Mouse (Mus musculus) embryo, embryonic 9.5 days (tissue): ENCODE measurements around the gene Ablim1.
A peak's percentile ranks its signal among the peaks of the same experiment; 100 is the strongest.

ENCODE experiments used
- DNase-seq: peaks from one replicate; pipeline ENCODE4 v3.0.0-alpha.2; 2017; ENCODE audit errors: extremely low spot score

Ablim1 gene

GRCm38 (mm10) chr19:57012068-57012467 lies 302.7 kb downstream of the Ablim1 start:
- DNase-seq, result no peak

- DNase-seq, result no peak
Measured at GRCm38 (mm10) chr19:57010064-57010463, 304.7 kb downstream of the Ablim1 start.

GRCm38 (mm10) chr19:57009653-57010052 lies 305.1 kb downstream of the Ablim1 start:
- no peak for DNase-seq

GRCm38 (mm10) chr19:57007781-57008710 lies 306.7 kb downstream of the Ablim1 start, which contains the start of gene Afap1l2:
Gene Afap1l2 (minus strand): TSS chr19:57008228.
- peak; percentile 64 for DNase-seq

- DNase-seq, result no peak
Measured at GRCm38 (mm10) chr19:57007291-57007690, 307.4 kb downstream of the Ablim1 start.

GRCm38 (mm10) chr19:57006841-57007240 lies 307.9 kb downstream of the Ablim1 start:
- DNase-seq, result no peak

DNA sequence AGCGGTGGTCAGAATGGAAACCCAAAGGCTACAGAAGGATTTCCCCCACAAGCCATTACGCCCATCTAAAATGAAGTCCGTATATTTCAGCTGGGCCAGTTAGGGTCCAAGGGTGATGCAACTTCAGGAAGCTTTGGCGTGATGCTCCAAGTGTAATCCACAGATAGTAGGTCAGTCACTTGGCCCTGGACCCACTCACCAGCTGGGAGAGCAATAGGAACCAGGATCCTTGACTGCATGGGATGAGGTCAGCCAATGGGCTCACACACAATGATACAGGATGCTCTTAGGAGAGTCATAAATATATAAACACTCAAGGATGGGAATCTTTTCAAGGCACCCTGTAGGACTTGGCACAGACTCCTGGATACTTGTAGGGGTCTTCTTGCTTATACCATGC lies 309.7 kb downstream of the Ablim1 start:
- DNase-seq, result no peak

DNA sequence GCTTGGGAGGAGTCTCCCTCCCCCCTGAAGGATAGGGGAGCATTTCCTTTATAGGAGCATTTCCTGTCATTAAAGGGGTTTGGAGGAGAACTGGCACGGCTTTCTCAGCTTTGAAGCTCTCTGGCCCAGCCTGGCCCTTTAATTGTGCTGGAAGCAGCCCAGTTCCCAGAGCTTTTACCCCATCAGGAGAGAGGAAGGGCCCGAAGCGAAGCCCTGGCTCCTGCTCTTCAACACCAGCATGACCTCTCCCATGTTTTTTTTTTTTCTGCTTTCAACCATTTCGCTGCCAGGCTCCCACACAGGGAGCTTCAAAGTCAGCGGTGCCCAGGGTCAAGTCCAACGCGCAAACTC lies 311.3 kb downstream of the Ablim1 start:
- DNase-seq, result no peak

- DNase-seq, result no peak
Measured at GRCm38 (mm10) chr19:57002741-57003459, 311.8 kb downstream of the Ablim1 start.

DNA sequence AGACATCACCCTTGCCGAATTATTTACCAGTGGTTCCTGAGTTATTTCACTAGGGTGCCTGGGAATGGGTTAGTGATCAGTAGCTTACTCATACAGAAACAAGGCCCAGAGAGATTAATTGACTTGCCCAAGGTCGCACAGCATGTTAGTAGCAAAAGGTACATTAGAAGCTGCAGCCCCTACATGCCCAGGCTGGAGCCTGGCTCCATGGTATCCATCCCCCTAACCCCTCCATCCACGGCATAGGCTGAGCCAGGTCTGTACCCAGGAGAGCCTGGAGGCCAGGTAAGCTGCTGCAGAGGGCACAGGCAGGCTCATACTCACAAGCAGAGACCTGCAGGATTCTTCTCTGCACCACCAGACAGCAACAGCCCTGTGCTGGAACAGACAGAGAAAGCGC lies 312.8 kb downstream of the Ablim1 start:
- no peak for DNase-seq

- no peak for DNase-seq
Measured at GRCm38 (mm10) chr19:57000592-57000991, 314.1 kb downstream of the Ablim1 start.

DNA sequence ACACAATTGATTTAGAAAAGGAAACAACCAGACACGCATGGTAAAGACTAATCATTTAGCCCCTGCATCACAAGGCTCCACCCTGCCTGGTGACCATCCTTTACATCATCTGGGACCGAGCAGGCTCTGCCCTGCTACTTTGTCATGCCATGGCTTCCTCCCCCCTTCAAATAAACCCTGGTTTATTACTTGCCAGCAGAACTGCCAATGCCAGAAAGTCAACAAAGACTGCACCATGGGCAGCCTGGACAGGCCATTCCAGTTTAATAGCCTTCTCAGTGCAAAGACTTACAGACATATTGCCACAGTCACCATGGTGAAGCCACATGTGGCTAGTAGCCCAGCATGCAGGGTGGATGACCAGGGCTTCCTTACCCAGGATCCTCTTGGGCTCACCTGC lies 314.9 kb downstream of the Ablim1 start:
- DNase-seq, result no peak

GRCm38 (mm10) chr19:56998910-56999309 lies 315.8 kb downstream of the Ablim1 start:
- no peak for DNase-seq

DNA sequence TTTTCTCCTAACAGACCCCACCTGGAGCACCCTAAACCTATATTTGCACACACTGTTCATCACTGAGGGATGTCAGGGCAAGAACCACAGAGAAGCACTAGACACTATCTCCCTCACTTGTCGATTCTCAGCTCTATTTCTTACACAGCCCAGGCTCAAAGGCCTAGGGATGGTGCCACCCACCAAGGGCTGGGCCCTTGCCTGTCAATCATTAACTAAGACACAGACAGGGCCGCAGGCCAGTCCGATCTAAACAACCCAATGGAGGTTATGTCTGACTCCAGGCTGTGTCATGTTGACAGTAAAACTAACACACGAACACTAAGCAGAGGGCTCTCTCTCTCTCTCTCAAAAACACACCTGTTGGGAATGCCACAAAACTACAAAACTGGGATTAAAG lies 316.4 kb downstream of the Ablim1 start:
- no peak for DNase-seq

- DNase-seq, result peak; percentile 85
Measured at GRCm38 (mm10) chr19:56997164-56997599, 317.5 kb downstream of the Ablim1 start.

- DNase-seq, result no peak
Measured at GRCm38 (mm10) chr19:56995441-56995840, 319.3 kb downstream of the Ablim1 start.

GRCm38 (mm10) chr19:56994653-56995052 lies 320.1 kb downstream of the Ablim1 start:
- no peak for DNase-seq

DNA sequence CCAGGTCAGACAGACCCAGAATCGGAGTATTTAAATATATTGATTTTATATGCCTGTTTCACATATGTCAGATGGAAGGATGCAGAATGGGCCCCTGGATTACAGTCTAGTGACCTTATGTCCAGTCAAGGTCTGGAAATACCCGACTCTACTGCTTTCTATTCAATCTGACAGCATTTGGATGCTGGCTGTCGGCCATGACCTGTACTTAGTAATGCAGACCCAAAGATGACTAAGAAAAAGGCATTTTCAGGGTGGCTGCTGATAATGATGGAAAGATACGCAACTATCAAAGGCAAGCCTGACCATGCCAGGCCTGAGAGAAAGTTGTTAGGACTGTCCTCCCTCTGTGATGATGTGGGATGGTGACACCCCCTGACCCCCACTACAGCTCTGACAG lies 321.0 kb downstream of the Ablim1 start:
- no peak for DNase-seq

- DNase-seq, result no peak
Measured at GRCm38 (mm10) chr19:56992978-56993545, 321.7 kb downstream of the Ablim1 start.

GRCm38 (mm10) chr19:56990367-56991111 lies 324.2 kb downstream of the Ablim1 start:
- DNase-seq, result peak; percentile 45

- no peak for DNase-seq
Measured at GRCm38 (mm10) chr19:56989171-56989570, 325.5 kb downstream of the Ablim1 start.

DNA sequence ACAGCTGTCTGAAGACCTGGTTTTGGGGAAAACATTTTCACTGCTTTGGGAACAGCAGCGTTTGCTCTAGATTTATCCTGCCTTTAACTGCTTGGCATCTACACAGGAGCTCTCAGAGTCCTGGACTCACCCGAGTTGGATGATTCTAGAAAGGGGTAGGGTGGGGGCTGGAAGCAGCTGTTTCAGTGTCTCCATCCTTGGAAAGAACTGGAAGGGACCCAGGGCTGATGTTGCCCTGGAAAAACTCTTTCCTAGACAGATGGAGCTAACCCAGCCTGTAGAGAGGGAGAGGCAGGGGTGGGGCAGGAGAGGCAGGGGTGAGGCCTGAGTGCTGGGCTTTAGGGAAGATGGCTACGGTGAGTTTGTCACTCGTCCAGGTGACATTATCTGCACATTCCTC lies 330.5 kb downstream of the Ablim1 start:
- DNase-seq, result no peak
